Mouse (Mus musculus): ENCODE data around the gene Mog. TPM values are rescaled to one million over a fixed set of nuclear protein-coding genes. Genes with fewer than 3 reads are reported as not detected.

Gene Mog
- total and polyA plus RNA-seq, 3 experiments, result not detected

GRCm38 (mm10) chr17:36995448-36995847, 27.8 kb downstream of the Mog start:
- Histone ChIP-seq H3K27me3 (replicated peaks) (no peaks in the 10 kb centered on the region), H3K4me2 (ENCODE audit: insufficient read depth, low read depth, poor library complexity, severe bottlenecking) (no peak overlapping the region), H3K4me3 (replicated peaks in 1 of 3; ENCODE audit: low read depth in 2 of 3, low read length in 2 of 3, poor library complexity in 1 of 3) (no peak overlapping the region), H3K9me3 (replicated peaks; ENCODE audit: low read length) (no peaks in the 10 kb centered on the region), H3K9ac (ENCODE audit: insufficient read depth, low read depth) (no peak overlapping the region; the same call in 1 of the 2 replicates), H3K27ac (ENCODE audit: insufficient read depth, low read depth) (no peak overlapping the region), H3K4me1 (ENCODE audit: control insufficient read depth in 1 of 2, insufficient read depth in 2 of 2) (peaks cover 3 to 43% of the 10 kb centered on the region in 2 experiments; a peak in 2 of 4 replicates), H3K36me3 (replicated peaks in 1 of 2; ENCODE audit: control insufficient read depth in 1 of 2, insufficient read depth in 1 of 2, low read length in 1 of 2) (no peaks in the 10 kb centered on the region), H3K79me2 (replicated peaks; ENCODE audit: control insufficient read depth, extremely low read depth, insufficient read depth, poor library complexity, severe bottlenecking) (no peaks in the 10 kb centered on the region)
- DNase-seq (ENCODE audit: extremely low read depth), result no peak
- in situ Hi-C loops (cut with MboI; ENCODE audit: low pct_ligation_motif_present, low pct_unique_long_range_greater_than_20kb, low sequenced_read_pairs) (loop anchor here (10.0 kb wide), 1 partner anchor 81 kb away; no protein-coding TSS in a partner anchor), dilution Hi-C loops (cut with MboI; ENCODE audit: extremely low pct_ligation_motif_present, extremely low pct_unique_long_range_greater_than_20kb, low sequenced_read_pairs) (no loop called here)
- TF ChIP-seq CTCF (conservative IDR thresholded peaks at IDR 0.05 in 1 of 2, IDR thresholded peaks at IDR 0.05 in 1 of 2; ENCODE audit: low read depth in 2 of 2, low read length in 2 of 2) (0 out of 4 replicates have a peak, but pooled peaks of 1 of the 2 experiments have one; percentile 13), USF2 (conservative IDR thresholded peaks at IDR 0.05; ENCODE audit: low read depth, low read length) (no peak)

GRCm38 (mm10) chr17:36994528-36994927, 28.7 kb downstream of the Mog start:
- Histone ChIP-seq H3K79me2 (replicated peaks; ENCODE audit: control insufficient read depth, extremely low read depth, insufficient read depth, poor library complexity, severe bottlenecking) (no peaks in the 10 kb centered on the region), H3K36me3 (replicated peaks in 1 of 2; ENCODE audit: control insufficient read depth in 1 of 2, insufficient read depth in 1 of 2, low read length in 1 of 2) (no peaks in the 10 kb centered on the region), H3K27ac (ENCODE audit: insufficient read depth, low read depth) (peak overlapping the region; percentile 84), H3K9ac (ENCODE audit: insufficient read depth, low read depth) (peak overlapping the region; percentile 53), H3K9me3 (replicated peaks; ENCODE audit: low read length) (no peaks in the 10 kb centered on the region), H3K4me3 (replicated peaks in 1 of 3; ENCODE audit: low read depth in 2 of 3, low read length in 2 of 3, poor library complexity in 1 of 3) (peak overlapping the region in 1 of 3 experiments; percentile 35), H3K4me1 (ENCODE audit: control insufficient read depth in 1 of 2, insufficient read depth in 2 of 2) (peaks cover 3 to 43% of the 10 kb centered on the region in 2 experiments; a peak in 2 of 4 replicates), H3K4me2 (ENCODE audit: insufficient read depth, low read depth, poor library complexity, severe bottlenecking) (peak overlapping the region; percentile 50; the same call in 1 of the 2 replicates), H3K27me3 (replicated peaks) (no peaks in the 10 kb centered on the region)
- DNase-seq (ENCODE audit: extremely low read depth), result peak; percentile 71
- dilution Hi-C loops (cut with MboI; ENCODE audit: extremely low pct_ligation_motif_present, extremely low pct_unique_long_range_greater_than_20kb, low sequenced_read_pairs) (no loop called here), in situ Hi-C loops (cut with MboI; ENCODE audit: low pct_ligation_motif_present, low pct_unique_long_range_greater_than_20kb, low sequenced_read_pairs) (loop anchor here (10.0 kb wide), 1 partner anchor 80 kb away; no protein-coding TSS in a partner anchor)
- TF ChIP-seq UBTF (IDR thresholded peaks at IDR 0.05; ENCODE audit: low read depth, low read length) (no peak), TCF12 (IDR thresholded peaks at IDR 0.05; ENCODE audit: low read depth, low read length) (peak; percentile 76), KAT2A (IDR thresholded peaks at IDR 0.05; ENCODE audit: insufficient replicate concordance, low read length) (no peak), ELF1 (IDR thresholded peaks at IDR 0.05; ENCODE audit: low read depth, low read length) (0 out of 2 replicates have a peak, but pooled peaks have one; percentile 25), JUN (IDR thresholded peaks at IDR 0.05; ENCODE audit: insufficient read depth, low read depth, low read length) (peak; percentile 72), ZNF384 (IDR thresholded peaks at IDR 0.05; ENCODE audit: low read depth, low read length) (peak; percentile 40; the same call in 1 of the 2 replicates), MEF2A (IDR thresholded peaks at IDR 0.05; ENCODE audit: borderline replicate concordance, low read depth, low read length) (peak; percentile 98), MAX (IDR thresholded peaks at IDR 0.05; ENCODE audit: low read length) (peak; percentile 50), BHLHE40 (IDR thresholded peaks at IDR 0.05; ENCODE audit: low read depth, low read length) (peak; percentile 55), MAFK (IDR thresholded peaks at IDR 0.05; ENCODE audit: insufficient replicate concordance, low read length) (peak; percentile 28; the same call in 1 of the 2 replicates), IRF4 (IDR thresholded peaks at IDR 0.05; ENCODE audit: low read depth, low read length) (peak; percentile 96), ZKSCAN1 (IDR thresholded peaks at IDR 0.05; ENCODE audit: borderline replicate concordance, low read depth, low read length) (no peak), ETS1 (conservative IDR thresholded peaks at IDR 0.05; ENCODE audit: low read depth, low read length) (peak; percentile 70), HCFC1 (IDR thresholded peaks at IDR 0.05; ENCODE audit: low read depth, low read length) (peak; percentile 30; the same call in 1 of the 2 replicates), EP300 (IDR thresholded peaks at IDR 0.05; ENCODE audit: low read length) (peak; percentile 90), ZC3H11A (IDR thresholded peaks at IDR 0.05; ENCODE audit: low read depth, low read length) (no peak), JUND (conservative IDR thresholded peaks at IDR 0.05; ENCODE audit: low read depth, low read length) (peak; percentile 93)
